Mouse (Mus musculus): Measurements from ENCODE around the gene Neurod2. TPM values are rescaled to one million over a fixed set of nuclear protein-coding genes. Genes with fewer than 3 reads are reported as not detected.

Neurod2 gene
- polyA plus RNA-seq, 1 experiment = not detected

- TF ChIP-seq GATA1 (IDR thresholded peaks at IDR 0.05; ENCODE audit: low read length) = no peak
Measured at GRCm38 (mm10) chr11:98319544-98319943, 9.9 kb downstream of the Neurod2 start.

GRCm38 (mm10) chr11:98319120-98319519 lies 10.3 kb downstream of the Neurod2 start:
- TF ChIP-seq GATA1 (IDR thresholded peaks at IDR 0.05; ENCODE audit: low read length) = no peak

GRCm38 (mm10) chr11:98318421-98319116 lies 10.9 kb downstream of the Neurod2 start:
- TF ChIP-seq GATA1 (IDR thresholded peaks at IDR 0.05; ENCODE audit: low read length) = no peak

- TF ChIP-seq GATA1 (IDR thresholded peaks at IDR 0.05; ENCODE audit: low read length) = no peak
Measured at GRCm38 (mm10) chr11:98317479-98317878, 12.0 kb downstream of the Neurod2 start.

- TF ChIP-seq GATA1 (IDR thresholded peaks at IDR 0.05; ENCODE audit: low read length) = no peak
Measured at GRCm38 (mm10) chr11:98313790-98314323, 15.6 kb downstream of the Neurod2 start.

- TF ChIP-seq GATA1 (IDR thresholded peaks at IDR 0.05; ENCODE audit: low read length) = no peak
Measured at GRCm38 (mm10) chr11:98298484-98299205, 30.8 kb downstream of the Neurod2 start.

- no peak for TF ChIP-seq GATA1 (IDR thresholded peaks at IDR 0.05; ENCODE audit: low read length)
Measured at GRCm38 (mm10) chr11:98297778-98298177, 31.7 kb downstream of the Neurod2 start.

- no peak for TF ChIP-seq GATA1 (IDR thresholded peaks at IDR 0.05; ENCODE audit: low read length)
Measured at GRCm38 (mm10) chr11:98296916-98297315, 32.5 kb downstream of the Neurod2 start.

GRCm38 (mm10) chr11:98296277-98296676 lies 33.2 kb downstream of the Neurod2 start:
- TF ChIP-seq GATA1 (IDR thresholded peaks at IDR 0.05; ENCODE audit: low read length) = no peak

- no peak for TF ChIP-seq GATA1 (IDR thresholded peaks at IDR 0.05; ENCODE audit: low read length)
Measured at GRCm38 (mm10) chr11:98295013-98295585, 34.3 kb downstream of the Neurod2 start.

- TF ChIP-seq GATA1 (IDR thresholded peaks at IDR 0.05; ENCODE audit: low read length) = no peak
Measured at GRCm38 (mm10) chr11:98294188-98295012, 35.0 kb downstream of the Neurod2 start.

- TF ChIP-seq GATA1 (IDR thresholded peaks at IDR 0.05; ENCODE audit: low read length) = no peak
Measured at GRCm38 (mm10) chr11:98293070-98293469, 36.4 kb downstream of the Neurod2 start.

GRCm38 (mm10) chr11:98290906-98291305 lies 38.5 kb downstream of the Neurod2 start:
- no peak for TF ChIP-seq GATA1 (IDR thresholded peaks at IDR 0.05; ENCODE audit: low read length)

GRCm38 (mm10) chr11:98289873-98290272 lies 39.6 kb downstream of the Neurod2 start:
- TF ChIP-seq GATA1 (IDR thresholded peaks at IDR 0.05; ENCODE audit: low read length) = no peak

GRCm38 (mm10) chr11:98287961-98288360 lies 41.5 kb downstream of the Neurod2 start:
- TF ChIP-seq GATA1 (IDR thresholded peaks at IDR 0.05; ENCODE audit: low read length) = no peak
